Mouse (Mus musculus) layer of hippocampus, adult 9-10 months (tissue): ENCODE results near the gene Ctc1.

Source experiments
- DNase-seq: peaks from one replicate; pipeline ENCODE4 v3.0.0; 2022; ENCODE audit warnings: low spot score

Ctc1 gene

DNA sequence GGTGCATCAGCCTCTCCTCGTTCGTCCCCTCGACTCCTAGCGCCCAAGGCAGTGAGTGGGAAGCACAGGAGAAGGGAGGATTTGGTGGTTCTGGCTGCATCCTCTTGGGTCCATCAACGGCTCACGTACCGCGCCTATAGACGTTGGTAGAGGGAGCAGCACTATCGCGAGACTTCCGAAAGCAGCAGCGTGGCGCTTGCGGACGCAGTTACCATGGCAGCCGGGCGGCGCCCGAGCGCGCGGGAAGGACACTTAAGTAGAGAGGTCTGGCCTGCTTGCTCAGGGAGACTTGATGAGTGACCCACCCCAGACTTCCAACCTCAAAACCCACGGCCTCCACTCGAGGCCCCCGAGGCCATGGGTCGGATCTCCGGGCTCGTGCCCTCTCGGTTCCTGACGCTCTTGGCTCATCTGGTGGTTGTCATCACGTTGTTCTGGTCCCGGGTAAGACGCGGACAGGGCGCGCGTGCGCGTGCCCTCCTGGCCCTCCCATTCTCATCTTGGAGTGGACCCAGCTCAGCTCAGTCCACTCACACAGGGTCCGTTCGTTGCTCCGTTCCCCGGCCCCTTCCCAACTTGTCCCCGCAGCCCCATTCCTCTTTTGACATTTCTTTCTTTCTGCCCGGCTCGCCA is 55.0 kb downstream of the Ctc1 start, which contains the start of gene Tmem107:
Tmem107 (plus strand) TSS at position 217 of the 633 bp plus-strand sequence.
- peak; percentile 89 for DNase-seq

DNA sequence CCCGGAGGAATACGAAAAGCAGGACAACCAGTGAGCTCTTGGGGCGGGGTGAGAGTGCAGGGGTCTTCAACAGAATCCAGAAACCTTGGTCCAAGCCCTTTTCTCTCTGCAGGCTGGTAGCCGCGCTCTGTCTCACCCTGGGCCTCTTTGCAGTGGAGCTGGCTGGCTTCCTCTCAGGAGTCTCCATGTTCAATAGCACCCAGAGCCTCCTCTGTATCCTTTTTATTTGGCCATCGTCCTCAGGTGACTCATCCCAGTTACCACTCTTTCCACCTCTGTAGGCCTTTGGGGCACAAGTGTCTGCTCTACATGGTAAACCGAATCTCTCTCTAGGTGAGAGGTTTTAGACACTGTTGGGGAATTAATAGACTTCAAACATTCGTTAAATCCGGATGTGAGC is 55.6 kb downstream of the Ctc1 start:
- no peak for DNase-seq

DNA sequence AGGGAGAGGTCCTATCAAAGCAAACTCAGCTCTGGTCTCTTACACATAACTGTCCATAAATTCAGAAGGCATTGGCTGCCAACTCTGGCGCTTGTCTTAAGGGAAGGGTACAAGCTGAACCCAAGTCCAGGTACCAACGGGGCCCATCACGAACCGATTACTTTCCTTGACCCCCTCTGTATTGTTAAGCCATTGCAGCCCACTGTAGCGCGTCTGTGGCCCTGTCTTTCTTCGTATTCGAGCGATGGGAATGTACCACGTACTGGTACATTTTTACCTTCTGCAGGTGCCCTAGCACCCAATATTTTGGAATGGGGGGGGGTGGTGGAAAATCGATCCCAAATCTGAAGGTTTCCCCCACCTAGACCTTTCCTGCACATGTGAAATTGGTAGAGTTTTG is 56.5 kb downstream of the Ctc1 start:
- DNase-seq = no peak

DNA sequence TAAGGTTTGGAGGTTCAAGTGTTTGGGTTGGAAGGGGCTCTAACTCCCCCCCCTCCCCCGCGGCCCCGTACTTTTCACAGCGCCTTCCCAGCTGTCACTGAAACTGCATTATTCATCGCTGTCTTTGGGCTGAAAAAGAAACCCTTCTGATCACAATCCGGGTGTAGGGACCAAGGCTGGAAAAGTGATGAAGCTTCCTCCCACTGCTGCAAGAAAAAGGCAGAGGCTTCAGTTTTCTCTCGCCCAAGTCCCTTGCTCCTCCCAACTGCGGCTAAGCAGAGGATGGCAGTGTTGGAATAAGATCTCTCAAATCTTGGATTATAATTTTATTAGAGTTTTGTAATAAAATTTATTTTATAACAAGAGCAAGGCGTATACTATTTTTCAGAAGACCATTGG is 57.0 kb downstream of the Ctc1 start:
- no peak for DNase-seq

DNA sequence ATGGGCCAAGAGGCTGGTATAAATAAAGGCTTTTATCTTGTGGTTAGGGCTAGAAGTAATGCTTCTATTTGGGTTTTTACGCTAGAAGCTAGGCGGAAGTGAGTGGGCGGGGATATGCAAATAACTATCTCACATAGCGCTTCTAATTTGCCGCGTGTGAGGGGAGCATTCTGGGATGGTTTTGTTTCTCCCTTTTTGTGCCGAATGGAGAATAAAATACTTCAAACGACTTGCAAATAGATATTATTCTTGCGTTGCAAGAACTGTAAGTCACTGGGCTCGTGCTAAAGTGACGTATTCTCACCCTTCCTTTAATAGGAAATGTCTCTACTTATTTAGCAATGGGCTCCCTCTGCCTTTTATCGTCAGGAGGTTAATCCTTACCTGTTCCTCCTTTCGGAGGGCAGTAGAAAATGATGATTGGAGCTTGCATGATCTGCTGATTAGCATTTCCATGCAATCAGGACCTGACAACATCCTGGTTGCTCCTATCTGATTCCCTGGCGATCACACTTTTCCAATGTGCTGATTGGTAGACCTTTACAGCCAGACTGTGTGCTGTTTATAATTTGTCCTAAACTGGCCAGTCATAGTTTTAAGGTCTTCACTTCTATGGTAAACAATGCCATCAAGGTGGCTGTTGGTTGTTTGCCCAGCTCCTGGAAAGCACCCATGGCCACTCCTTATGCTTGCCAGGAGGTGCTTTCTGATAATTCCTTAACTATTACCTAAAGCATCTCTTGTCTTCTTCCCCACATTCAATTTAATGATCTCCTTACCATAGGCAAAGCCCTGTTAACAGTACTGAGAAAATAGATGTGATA is 57.6 kb downstream of the Ctc1 start:
- DNase-seq = peak; percentile 93

DNA sequence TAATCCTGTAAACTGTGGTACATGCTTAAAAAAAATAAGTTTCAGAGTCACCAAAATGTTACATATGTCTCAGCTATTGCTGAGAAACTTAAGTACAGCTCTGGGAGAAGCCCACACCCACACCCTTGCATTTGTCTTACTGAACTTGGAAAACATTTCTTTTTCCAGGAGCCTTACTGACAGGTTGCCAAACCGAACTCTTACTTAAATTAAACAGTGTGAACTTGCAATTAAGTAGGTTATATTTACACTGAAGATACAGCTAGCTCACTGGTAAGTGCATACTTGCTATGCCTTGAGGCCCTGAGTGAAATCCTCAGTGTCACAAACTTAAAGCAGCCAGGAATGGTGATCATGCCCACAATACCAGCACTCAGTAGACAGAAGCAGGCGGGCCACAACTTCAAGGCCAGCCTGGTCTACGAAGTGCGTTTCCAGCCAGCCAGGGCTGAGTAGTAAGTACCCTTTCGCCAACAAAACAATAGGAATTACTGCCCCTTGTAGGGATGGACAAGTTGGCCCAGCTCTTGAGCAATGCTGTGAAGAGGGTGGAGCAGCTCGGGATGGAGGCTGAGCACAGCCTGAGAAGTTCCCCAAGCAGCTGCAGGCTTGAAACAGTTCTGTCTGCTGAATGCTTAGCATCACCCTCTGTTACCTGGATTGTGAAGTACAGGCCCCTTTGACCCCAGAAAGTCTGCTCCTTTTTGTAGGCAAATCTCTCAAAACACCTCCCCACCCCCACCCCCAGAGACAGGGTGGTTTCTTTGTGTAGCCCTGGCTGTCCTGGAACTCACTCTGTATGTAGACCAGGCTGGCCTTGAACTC is 58.5 kb downstream of the Ctc1 start:
- no peak for DNase-seq

DNA sequence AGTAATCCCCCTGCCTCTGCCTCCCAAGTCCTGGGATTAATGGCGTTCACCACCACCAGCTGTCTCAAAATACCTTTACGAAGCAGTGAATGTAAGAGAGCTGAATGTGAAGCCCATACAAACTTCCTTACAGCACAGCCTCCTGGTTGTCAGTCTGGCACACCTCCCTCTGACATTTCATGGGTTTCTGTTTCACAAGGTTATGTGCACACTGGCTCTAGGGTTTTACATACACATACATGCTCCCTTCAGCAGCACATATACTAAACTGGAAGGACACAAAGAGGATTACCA is 59.0 kb downstream of the Ctc1 start:
- no peak for DNase-seq

DNA sequence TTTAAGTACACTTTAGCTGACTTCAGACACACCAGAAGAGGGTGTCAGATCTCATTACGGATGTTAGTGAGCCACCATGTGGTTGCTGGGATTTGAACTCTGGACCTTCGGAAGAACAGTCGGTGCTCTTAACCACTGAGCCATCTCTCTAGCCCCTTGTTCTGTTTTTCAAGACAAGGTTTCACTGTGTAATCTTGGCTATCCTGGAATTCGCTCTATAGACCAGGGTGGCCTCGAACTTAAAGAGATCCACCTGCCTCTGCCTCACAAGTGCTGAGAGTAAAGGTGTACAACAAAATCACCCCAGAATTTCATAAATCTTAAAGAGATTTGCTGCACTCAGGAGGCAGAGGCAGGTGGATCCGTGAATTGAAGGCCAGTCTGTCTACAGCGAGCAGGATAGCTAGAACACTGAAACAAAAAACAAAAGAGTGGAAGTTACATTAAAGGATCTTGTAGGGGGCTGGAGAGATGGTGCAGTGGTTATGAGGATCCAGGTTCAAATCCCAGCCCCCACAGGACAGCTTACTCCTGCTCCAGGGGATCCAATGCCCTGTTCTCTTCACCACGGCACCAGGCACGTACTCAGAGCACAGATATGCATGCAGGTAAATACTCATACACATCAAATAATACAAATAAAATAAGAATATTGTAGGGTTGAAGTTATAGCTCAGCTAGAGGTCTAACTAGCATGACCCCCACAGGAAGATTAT is 60.2 kb downstream of the Ctc1 start:
- DNase-seq = no peak

DNA sequence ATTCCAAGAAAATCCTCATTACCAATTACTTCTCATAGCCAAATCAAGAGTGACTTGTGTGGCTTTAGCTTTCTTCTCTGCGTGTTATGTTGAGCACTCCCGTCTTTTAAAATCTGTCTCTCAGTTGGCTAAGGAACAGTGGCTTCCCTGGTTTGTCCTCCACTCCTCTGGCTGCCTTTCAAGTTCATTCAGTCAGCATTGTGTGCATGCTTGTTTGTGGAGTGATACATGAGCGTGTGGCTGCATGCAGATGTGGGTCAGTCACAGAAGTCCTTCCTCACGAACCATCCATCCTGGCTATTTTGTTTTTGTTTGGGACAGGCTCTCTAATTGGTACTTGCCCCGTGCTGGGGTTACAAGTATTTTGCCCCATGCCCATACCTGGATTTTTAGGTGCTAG is 60.9 kb downstream of the Ctc1 start:
- DNase-seq = no peak

DNA sequence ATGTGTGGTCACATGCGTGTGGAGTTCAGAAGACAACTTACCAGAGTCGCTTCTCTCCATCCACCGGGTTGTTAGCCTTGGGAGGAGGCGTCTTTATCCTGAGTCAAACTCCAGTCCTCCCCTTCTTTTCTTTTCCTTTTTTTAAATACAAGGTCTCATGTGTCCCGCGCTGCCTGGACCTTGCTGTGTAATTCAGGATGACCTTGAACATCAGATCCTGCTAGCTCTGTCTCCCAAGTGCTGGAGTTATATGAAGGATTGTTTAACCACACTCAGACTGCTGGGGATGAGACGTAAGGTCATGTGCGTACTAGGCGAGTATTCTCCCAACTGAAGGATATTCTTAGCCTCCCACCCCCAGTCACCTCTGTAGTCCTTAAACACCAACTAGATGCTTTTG is 61.6 kb downstream of the Ctc1 start:
- no peak for DNase-seq

DNA sequence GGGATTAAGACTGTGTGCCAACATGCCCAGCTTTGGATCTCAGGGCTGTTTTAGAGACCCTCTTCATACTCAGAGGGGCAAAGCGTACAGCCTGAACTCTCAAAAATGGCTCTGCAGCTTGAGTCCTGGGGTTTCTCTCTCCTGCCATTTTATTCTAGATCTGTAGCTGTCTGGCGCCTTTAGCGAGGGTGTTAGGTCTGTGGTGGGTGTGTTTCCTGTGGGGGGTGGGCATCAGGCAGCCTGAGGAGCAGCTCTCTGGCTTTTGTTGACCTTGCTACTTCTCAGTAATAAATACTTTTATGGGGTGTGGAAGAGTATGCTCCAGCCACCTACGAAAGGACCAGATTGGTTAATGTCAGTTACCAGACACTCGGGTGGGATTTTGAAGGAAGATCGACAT is 62.3 kb downstream of the Ctc1 start:
- no peak for DNase-seq

DNA sequence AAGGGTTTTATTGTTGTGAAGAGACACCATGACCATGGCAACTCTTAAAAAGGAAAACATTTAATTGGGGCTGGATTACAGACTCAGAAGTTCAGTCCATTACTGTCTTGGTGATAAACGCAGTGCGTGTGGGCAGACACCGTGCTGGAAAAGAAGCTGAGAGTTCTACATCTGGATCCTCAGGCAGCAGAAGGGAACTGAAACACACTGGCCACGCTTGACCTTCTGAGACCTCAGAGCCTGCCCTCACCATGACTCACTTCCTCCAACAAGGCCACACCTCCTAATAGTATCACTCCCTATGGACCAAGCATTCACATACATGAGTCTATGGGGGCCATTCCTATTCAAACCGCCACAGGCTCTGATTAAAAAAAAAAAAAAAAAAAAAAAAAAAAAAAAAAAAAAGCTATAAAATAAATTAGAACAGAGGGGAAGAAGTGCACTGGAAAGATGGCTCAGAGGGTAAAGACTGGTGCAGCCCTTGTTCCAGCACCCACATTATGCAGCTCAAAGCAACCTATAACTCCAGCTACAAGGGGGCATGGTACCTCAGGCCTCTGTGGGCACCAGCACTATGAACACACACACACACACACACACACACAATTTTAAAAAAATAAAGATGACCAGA is 63.2 kb downstream of the Ctc1 start:
- no peak for DNase-seq

DNA sequence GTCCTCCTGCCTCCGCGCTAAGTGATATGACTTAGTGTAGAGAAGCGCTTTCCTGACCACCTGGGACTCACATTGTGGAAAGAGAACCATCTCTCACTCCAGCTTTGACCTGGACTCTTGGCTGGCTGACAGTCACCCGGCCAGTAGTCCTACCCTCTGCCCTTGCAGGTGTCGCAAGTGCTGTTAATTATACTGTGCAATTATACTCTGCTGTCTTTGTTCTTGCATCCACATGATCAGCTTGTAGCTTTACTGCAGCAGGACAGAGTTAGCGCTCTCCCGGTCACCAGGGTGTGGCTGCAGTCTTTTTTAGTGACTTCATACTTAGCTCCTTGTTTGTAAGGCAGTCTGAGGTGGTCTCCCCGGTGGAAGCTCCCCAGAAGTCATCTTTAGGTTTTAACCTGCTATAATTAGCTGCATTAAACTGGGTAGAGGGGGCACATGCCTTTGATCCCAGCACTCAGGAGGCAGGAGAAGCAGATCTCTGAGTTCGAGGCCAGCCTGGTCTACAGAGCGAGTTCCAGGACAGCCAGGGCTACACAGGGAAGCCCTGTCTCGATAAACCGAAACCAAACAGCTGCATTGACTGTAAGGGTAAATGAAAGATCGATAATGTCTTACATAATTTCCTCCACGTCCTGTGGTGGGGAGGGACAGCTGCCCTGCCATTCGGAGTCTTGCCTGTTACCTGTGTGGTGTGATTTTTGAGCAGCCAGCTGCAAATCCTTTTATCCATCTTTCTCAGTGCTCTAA is 64.6 kb downstream of the Ctc1 start:
- DNase-seq = no peak

DNA sequence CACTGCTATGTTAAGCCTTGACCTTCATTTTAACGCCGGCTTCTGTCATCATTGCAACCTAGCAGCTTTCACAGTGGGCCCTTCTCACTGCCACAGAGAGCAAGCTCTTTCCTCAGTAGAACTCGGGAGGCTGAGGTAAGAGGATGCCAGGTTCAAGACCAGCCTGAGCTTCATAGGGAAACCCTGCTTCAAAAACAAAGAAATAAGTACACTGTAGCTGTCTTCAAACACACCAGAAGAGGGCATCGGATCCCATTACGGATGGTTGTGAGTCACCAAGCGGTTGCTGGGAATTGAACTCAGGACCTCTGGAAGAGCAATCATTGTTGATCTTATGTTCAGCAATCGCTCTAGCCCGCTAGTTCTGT is 65.1 kb downstream of the Ctc1 start:
- no peak for DNase-seq

DNA sequence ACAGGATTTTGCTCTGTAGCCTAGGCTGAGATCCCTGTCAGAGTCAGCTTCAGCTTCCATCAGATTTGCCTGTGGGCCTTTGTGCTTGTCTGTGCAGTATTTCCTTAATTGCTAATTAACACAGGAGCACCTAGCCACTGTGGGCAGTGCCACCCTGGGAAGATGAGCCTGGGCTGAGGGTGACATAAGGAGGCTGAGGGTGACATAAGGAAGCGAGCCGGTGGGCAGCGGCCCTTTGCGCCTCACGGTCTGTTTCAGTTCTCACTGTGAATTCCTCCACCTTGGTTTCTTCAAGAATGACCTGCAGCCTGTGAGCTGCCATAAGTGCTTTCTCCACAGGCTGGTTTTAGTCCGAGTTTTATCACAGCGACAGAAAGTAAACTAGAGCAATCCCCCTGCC is 65.9 kb downstream of the Ctc1 start:
- DNase-seq = no peak

DNA sequence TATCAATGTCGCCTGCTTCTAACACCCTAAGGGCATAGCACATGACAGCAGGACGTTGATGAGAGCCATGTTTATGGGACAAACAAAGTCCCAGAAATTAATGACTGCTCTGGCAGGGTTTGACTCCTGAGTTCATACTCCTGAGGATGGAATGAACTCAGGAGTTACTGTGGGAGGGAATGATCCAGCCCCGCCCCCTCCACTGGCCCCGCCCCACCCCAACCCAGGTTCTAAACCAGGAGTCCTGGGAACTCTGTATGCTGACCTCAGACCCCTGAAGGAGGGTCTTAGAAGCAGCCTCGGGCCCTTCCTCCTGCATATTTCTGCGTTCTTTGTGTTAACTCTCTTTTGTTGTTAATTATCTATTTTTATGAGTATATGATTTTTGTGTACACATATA is 69.9 kb downstream of the Ctc1 start:
- DNase-seq = no peak
